Mouse (Mus musculus) liver, embryonic 16.5 days (tissue): ENCODE measurements around the gene Alg2. TPM values are rescaled to one million over a fixed set of nuclear protein-coding genes. Genes with fewer than 3 reads are reported as not detected.

Experiments
- ATAC-seq: fragments of 200-750 bp; cut with Nextera tagmentation; 2 replicates; pipeline ENCODE4 v1.8.0; 2017; ENCODE audit warnings: low read depth, mild to moderate bottlenecking, moderate number of reproducible peaks, moderate library complexity
- H3K27ac ChIP-seq: fragments of 300-500 bp; sonication (generic); 2 replicates; pipeline ENCODE4 v1.5.1; 2014; ENCODE audit warnings: mild to moderate bottlenecking, low read length
- H3K27me3 ChIP-seq: fragments of 300-500 bp; sonication (generic); 2 replicates; pipeline ENCODE4 v1.6.1; 2014; ENCODE audit warnings: low read depth, low read length, mixed read lengths; ENCODE audit not compliant: control insufficient read depth, insufficient read depth
- H3K36me3 ChIP-seq: fragments of 300-500 bp; sonication (generic); 2 replicates; pipeline ENCODE4 v1.6.1; 2014; ENCODE audit warnings: mild to moderate bottlenecking; ENCODE audit not compliant: control insufficient read depth, insufficient read depth
- H3K4me1 ChIP-seq: fragments of 300-500 bp; sonication (generic); 2 replicates; pipeline ENCODE4 v1.6.1; 2014; ENCODE audit warnings: low read depth, low read length, mixed read lengths; ENCODE audit not compliant: control insufficient read depth
- H3K4me2 ChIP-seq: fragments of 300-500 bp; sonication (generic); 2 replicates; pipeline ENCODE4 v1.6.1; 2014; ENCODE audit warnings: low read depth, low read length, mixed read lengths
- H3K4me3 ChIP-seq: fragments of 300-500 bp; sonication (generic); 2 replicates; pipeline ENCODE4 v1.5.1; 2014; ENCODE audit warnings: low read depth, mild to moderate bottlenecking, low read length
- H3K9ac ChIP-seq: fragments of 300-500 bp; sonication (generic); 2 replicates; pipeline ENCODE4 v1.6.1; 2014; ENCODE audit warnings: low read depth, low read length
- H3K9me3 ChIP-seq: fragments of 300-500 bp; sonication (generic); replicated peaks from 2 replicates; pipeline ENCODE4 v1.6.1; 2016; ENCODE audit warnings: low read length; ENCODE audit not compliant: control insufficient read depth
- WGBS: fragments of 180-500 bp; shearing (Covaris S2); extraction: QIAGEN DNeasy Blood & Tissue Kit; methylation state at CpG from one replicate; pipeline ENCODE4 v1.1.7; 2014; ENCODE audit not compliant: insufficient replicate concordance; 5-methylcytosine and 5-hydroxymethylcytosine counted together
- polyA plus RNA-seq: library from polyadenylated mRNA; unstranded; fragments of >200 nt; fragmentation: Nextera tagmentation; extraction: Ambion mirVana; gene quantifications from 2 replicates; pipeline ENCODE4 v1.2.1, GENCODE M21; 2015

Gene Alg2
- polyA plus RNA-seq, 1 experiment from 2014 or later = 14.2 TPM

- Histone ChIP-seq H3K36me3 (no peaks in the 10 kb centered on the region), H3K4me2 (no peak overlapping the region), H3K4me3 (no peak overlapping the region), H3K4me1 (no peaks in the 10 kb centered on the region), H3K27ac (no peak overlapping the region), H3K9ac (no peak overlapping the region), H3K9me3 (no peaks in the 10 kb centered on the region), H3K27me3 (no peaks in the 10 kb centered on the region)
- ATAC-seq = no peak
- WGBS = 52% methylated on average over 7 of the region's 7 CpGs
These were observed 23.8 kb upstream of the Alg2 start for GRCm38 (mm10) chr4:47497811-47498385.

GRCm38 (mm10) chr4:47494686-47495085 lies 20.6 kb upstream of the Alg2 start:
- Histone ChIP-seq H3K27ac (no peak overlapping the region), H3K36me3 (no peaks in the 10 kb centered on the region), H3K4me3 (no peak overlapping the region), H3K9me3 (no peaks in the 10 kb centered on the region), H3K27me3 (no peaks in the 10 kb centered on the region), H3K9ac (no peak overlapping the region), H3K4me1 (no peaks in the 10 kb centered on the region), H3K4me2 (no peak overlapping the region)
- ATAC-seq = no peak
- WGBS = 20% methylated on average over 2 of the region's 2 CpGs

- 41% methylated on average over 1 of the region's 1 CpGs for WGBS
- Histone ChIP-seq H3K27ac (no peak overlapping the region), H3K9ac (no peak overlapping the region), H3K4me1 (no peaks in the 10 kb centered on the region), H3K27me3 (no peaks in the 10 kb centered on the region), H3K4me2 (no peak overlapping the region), H3K9me3 (no peaks in the 10 kb centered on the region), H3K4me3 (no peak overlapping the region), H3K36me3 (no peaks in the 10 kb centered on the region)
- no peak for ATAC-seq
These were observed 20.0 kb upstream of the Alg2 start for GRCm38 (mm10) chr4:47494137-47494536.

GRCm38 (mm10) chr4:47493456-47493855 lies 19.3 kb upstream of the Alg2 start:
- no peak for ATAC-seq
- no peak overlapping the region for H3K27ac ChIP-seq
- H3K36me3 ChIP-seq = no peaks in the 10 kb centered on the region
- H3K27me3 ChIP-seq = no peaks in the 10 kb centered on the region
- H3K4me3 ChIP-seq = no peak overlapping the region
- H3K9ac ChIP-seq = no peak overlapping the region
- H3K4me2 ChIP-seq = no peak overlapping the region
- WGBS = 67% methylated on average over 8 of the region's 8 CpGs
- no peaks in the 10 kb centered on the region for H3K4me1 ChIP-seq
- no peaks in the 10 kb centered on the region for H3K9me3 ChIP-seq

- no peaks in the 10 kb centered on the region for H3K27me3 ChIP-seq
- no peak overlapping the region for H3K9ac ChIP-seq
- ATAC-seq = no peak
- no peaks in the 10 kb centered on the region for H3K9me3 ChIP-seq
- no peaks in the 10 kb centered on the region for H3K36me3 ChIP-seq
- no peak overlapping the region for H3K27ac ChIP-seq
- no peak overlapping the region for H3K4me3 ChIP-seq
- 60% methylated on average over 12 of the region's 12 CpGs for WGBS
- H3K4me2 ChIP-seq = no peak overlapping the region
- H3K4me1 ChIP-seq = no peaks in the 10 kb centered on the region
These were observed 18.4 kb upstream of the Alg2 start for GRCm38 (mm10) chr4:47492311-47493086.

GRCm38 (mm10) chr4:47491243-47491642 lies 17.1 kb upstream of the Alg2 start:
- 79% methylated on average over 6 of the region's 6 CpGs for WGBS
- Histone ChIP-seq H3K4me1 (no peaks in the 10 kb centered on the region), H3K27ac (no peak overlapping the region), H3K36me3 (no peaks in the 10 kb centered on the region), H3K9me3 (no peaks in the 10 kb centered on the region), H3K9ac (no peak overlapping the region), H3K4me3 (no peak overlapping the region), H3K27me3 (no peaks in the 10 kb centered on the region), H3K4me2 (no peak overlapping the region)
- no peak for ATAC-seq

- Histone ChIP-seq H3K4me3 (no peak overlapping the region), H3K4me1 (peaks cover 6% of the 10 kb centered on the region), H3K9ac (no peak overlapping the region), H3K9me3 (no peaks in the 10 kb centered on the region), H3K27me3 (no peaks in the 10 kb centered on the region), H3K36me3 (peaks cover 12% of the 10 kb centered on the region), H3K27ac (no peak overlapping the region), H3K4me2 (no peak overlapping the region)
- 83% methylated on average over 9 of the region's 9 CpGs for WGBS
- ATAC-seq = no peak
These were observed 6.4 kb upstream of the Alg2 start for GRCm38 (mm10) chr4:47480576-47480975.

- 81% methylated on average over 13 of the region's 13 CpGs for WGBS
- Histone ChIP-seq H3K9me3 (no peaks in the 10 kb centered on the region), H3K36me3 (peaks cover 12% of the 10 kb centered on the region), H3K27me3 (no peaks in the 10 kb centered on the region), H3K4me1 (peaks cover 10% of the 10 kb centered on the region), H3K27ac (no peak overlapping the region), H3K9ac (no peak overlapping the region), H3K4me3 (no peak overlapping the region), H3K4me2 (no peak overlapping the region)
- ATAC-seq = no peak
These were observed 6.0 kb upstream of the Alg2 start for GRCm38 (mm10) chr4:47480095-47480494.

- 77% methylated on average over 6 of the region's 6 CpGs for WGBS
- no peak for ATAC-seq
- H3K4me2 ChIP-seq = no peak overlapping the region
- no peaks in the 10 kb centered on the region for H3K27me3 ChIP-seq
- no peak overlapping the region for H3K27ac ChIP-seq
- peaks cover 12% of the 10 kb centered on the region for H3K36me3 ChIP-seq
- no peak overlapping the region for H3K9ac ChIP-seq
- H3K4me3 ChIP-seq = no peak overlapping the region
- peaks cover 19% of the 10 kb centered on the region for H3K4me1 ChIP-seq
- no peaks in the 10 kb centered on the region for H3K9me3 ChIP-seq
These were observed 3.4 kb upstream of the Alg2 start for GRCm38 (mm10) chr4:47477539-47477938.
